Mouse (Mus musculus): ENCODE measurements around the gene Rbfox1. TPM values are rescaled to one million over a fixed set of nuclear protein-coding genes. Genes with fewer than 3 reads are reported as not detected.

Rbfox1 gene
- polyA plus RNA-seq, 1 experiment = not detected

DNA sequence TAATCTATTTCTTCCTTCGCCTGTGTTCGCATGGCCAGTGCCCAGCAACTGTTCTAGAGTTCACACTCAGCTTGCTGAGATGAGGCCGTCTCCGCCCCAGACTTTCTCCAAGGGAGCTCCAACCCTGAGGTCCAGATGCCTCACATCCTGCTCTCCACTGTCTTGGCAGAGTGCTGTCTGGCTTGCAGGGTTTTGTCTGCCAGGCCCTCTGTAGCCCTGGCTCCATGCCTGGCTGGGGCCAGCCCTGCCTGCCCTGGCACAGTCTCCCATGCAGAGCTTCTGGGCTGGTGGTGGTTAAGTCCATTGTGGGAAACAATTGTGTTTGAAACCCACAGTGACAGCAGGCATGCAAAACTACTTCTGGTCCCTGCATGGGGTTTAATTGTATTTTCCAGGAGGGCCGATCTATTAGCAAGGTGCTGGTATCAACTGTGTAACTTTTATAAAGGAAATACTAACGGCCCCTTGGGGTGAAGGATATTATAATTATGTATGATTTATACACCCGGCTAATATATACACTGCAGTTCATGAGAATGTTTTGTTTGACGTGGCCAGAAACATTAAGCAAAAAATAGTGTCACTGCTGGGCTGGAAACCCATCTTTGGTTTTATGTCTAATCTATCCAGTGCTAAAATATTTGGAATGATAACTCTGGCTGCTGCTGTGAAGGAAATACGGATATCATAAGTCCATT lies 831.2 kb downstream of the Rbfox1 start:
- WGBS = 64% methylated on average over 9 of the region's 9 CpGs
- H3K4me1 ChIP-seq (ENCODE audit: control insufficient read depth, insufficient read depth, low read length) = peaks cover 6% of the 10 kb centered on the region; the same call in 1 of the 2 replicates
- H3K4me3 ChIP-seq (ENCODE audit: insufficient read depth, low read depth, low read length) = no peak overlapping the region
- no peak overlapping the region for H3K27ac ChIP-seq (ENCODE audit: insufficient read depth, low read depth, low read length)
- TF ChIP-seq CTCF (IDR thresholded peaks at IDR 0.05; ENCODE audit: insufficient read depth, low read depth, low read length) (no peak), POLR2A (IDR thresholded peaks at IDR 0.05; ENCODE audit: insufficient read depth, low read depth, low read length) (no peak)

DNA sequence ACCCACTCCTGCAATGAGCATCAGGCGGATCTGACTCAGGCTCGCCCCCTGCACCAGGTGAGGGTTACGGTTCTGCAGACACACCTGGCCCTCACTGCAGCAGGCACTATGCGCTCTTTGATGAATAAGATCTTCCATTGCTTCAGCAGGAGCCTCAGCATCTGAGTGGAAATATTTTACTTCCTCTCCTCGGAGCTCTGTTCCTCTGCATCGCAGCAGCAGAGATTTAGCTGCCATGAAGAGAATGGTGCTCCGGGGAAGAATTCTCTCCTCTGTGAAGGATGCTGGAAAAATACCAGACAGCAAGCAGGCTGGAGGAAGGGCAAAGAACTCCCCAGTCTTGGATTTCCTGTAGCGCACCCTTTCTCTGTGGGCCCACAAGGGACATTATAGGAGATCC lies 833.9 kb downstream of the Rbfox1 start:
- Histone ChIP-seq H3K4me1 (ENCODE audit: control insufficient read depth, insufficient read depth, low read length) (0 out of 2 replicates have a peak, but pooled peaks cover 4% of the 10 kb centered on the region), H3K4me3 (ENCODE audit: insufficient read depth, low read depth, low read length) (no peak overlapping the region), H3K27ac (ENCODE audit: insufficient read depth, low read depth, low read length) (no peak overlapping the region)
- WGBS = 54% methylated on average over 8 of the region's 8 CpGs
- TF ChIP-seq POLR2A (IDR thresholded peaks at IDR 0.05; ENCODE audit: insufficient read depth, low read depth, low read length) = no peak
- no peak for TF ChIP-seq CTCF (IDR thresholded peaks at IDR 0.05; ENCODE audit: insufficient read depth, low read depth, low read length)

DNA sequence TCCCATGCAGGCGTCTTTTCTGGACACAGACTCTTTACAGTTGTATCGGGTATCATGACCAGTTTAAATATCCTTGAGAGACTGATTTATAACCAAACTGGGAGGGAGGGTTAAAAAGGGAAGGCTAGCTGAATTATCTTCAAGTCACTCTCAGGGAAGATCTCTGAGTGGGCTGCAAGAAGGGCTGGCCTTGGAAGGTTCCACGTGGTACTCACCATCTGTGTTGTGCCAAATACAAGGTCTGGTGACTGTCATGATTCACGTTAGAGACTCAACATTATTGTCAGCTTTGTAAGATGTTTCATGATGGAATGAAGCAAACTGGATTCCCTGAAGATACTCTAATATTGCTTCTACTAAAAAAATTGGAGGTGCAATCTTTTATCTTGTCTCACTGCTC lies 847.5 kb downstream of the Rbfox1 start:
- no peak overlapping the region for H3K27ac ChIP-seq (ENCODE audit: insufficient read depth, low read depth, low read length)
- no peak for TF ChIP-seq POLR2A (IDR thresholded peaks at IDR 0.05; ENCODE audit: insufficient read depth, low read depth, low read length)
- TF ChIP-seq CTCF (IDR thresholded peaks at IDR 0.05; ENCODE audit: insufficient read depth, low read depth, low read length) = no peak
- no peaks in the 10 kb centered on the region for H3K4me1 ChIP-seq (ENCODE audit: control insufficient read depth, insufficient read depth, low read length)
- no peak overlapping the region for H3K4me3 ChIP-seq (ENCODE audit: insufficient read depth, low read depth, low read length)
- WGBS = 81% methylated on average over 4 of the region's 4 CpGs

DNA sequence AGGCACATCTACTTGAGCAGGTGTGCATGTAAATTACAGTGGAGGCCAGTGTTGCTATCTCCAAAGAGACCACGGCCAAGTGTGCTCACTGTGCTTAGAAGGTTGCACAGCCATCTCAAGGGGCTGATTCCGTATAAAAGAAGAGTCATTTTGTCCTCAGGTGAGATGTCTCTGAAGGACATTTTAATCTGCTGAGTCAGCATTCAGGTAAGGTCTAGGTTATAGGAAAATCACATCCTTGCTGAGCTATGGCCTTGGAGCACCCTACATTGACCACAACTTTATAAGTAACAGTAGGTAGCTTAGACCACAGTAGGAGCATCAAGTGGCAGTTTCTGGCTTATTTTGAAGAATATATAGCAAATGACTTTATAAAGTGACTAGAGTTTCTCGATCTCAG lies 848.3 kb downstream of the Rbfox1 start:
- Histone ChIP-seq H3K4me3 (ENCODE audit: insufficient read depth, low read depth, low read length) (no peak overlapping the region), H3K4me1 (ENCODE audit: control insufficient read depth, insufficient read depth, low read length) (no peaks in the 10 kb centered on the region), H3K27ac (ENCODE audit: insufficient read depth, low read depth, low read length) (no peak overlapping the region)
- TF ChIP-seq POLR2A (IDR thresholded peaks at IDR 0.05; ENCODE audit: insufficient read depth, low read depth, low read length) (no peak), CTCF (IDR thresholded peaks at IDR 0.05; ENCODE audit: insufficient read depth, low read depth, low read length) (no peak)
- WGBS = 94% methylated on average over 3 of the region's 3 CpGs

DNA sequence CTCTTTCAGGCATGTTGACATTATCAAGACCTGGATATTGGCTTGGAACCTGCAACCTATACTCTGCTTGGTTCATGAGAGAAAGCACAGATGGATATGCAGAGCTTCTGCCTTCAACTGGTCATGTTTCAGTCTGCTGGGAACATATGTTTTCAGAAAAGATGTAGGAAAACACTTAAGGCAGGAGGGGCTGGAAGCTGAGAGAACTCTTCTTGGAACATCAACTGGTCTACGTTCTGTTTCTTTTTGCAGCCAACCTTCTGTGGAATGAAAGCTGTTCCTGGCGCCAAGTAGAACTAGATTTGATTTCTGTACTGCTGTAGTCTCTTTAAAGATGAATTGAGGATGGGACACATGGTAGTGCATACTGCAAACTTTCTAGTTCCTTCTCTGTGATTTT lies 851.4 kb downstream of the Rbfox1 start:
- no peaks in the 10 kb centered on the region for H3K4me1 ChIP-seq (ENCODE audit: control insufficient read depth, insufficient read depth, low read length)
- WGBS = 92% methylated on average over 2 of the region's 2 CpGs
- H3K27ac ChIP-seq (ENCODE audit: insufficient read depth, low read depth, low read length) = no peak overlapping the region
- H3K4me3 ChIP-seq (ENCODE audit: insufficient read depth, low read depth, low read length) = no peak overlapping the region
- no peak for TF ChIP-seq CTCF (IDR thresholded peaks at IDR 0.05; ENCODE audit: insufficient read depth, low read depth, low read length)
- TF ChIP-seq POLR2A (IDR thresholded peaks at IDR 0.05; ENCODE audit: insufficient read depth, low read depth, low read length) = no peak

DNA sequence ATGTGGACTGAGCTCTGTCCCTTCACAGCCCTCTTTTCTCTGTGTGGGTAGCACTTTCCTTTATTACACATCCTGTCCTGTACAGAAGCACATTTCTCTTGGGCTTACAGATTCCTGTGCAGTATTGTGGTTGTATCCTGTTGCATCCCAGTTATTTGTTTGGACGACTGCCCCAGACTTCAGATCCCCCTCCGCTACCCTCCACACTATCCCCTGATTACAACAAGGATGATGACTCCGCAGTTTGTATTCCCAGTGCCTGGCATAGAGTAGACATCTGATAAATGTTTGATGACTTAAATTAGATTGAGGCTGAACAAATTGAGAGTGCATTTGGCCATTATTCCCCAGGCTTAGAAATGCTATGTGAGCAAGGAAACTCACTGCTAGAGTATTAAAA lies 851.8 kb downstream of the Rbfox1 start:
- Histone ChIP-seq H3K4me3 (ENCODE audit: insufficient read depth, low read depth, low read length) (no peak overlapping the region), H3K27ac (ENCODE audit: insufficient read depth, low read depth, low read length) (no peak overlapping the region), H3K4me1 (ENCODE audit: control insufficient read depth, insufficient read depth, low read length) (no peaks in the 10 kb centered on the region)
- WGBS = 81% methylated on average over 3 of the region's 3 CpGs
- TF ChIP-seq CTCF (IDR thresholded peaks at IDR 0.05; ENCODE audit: insufficient read depth, low read depth, low read length) (no peak), POLR2A (IDR thresholded peaks at IDR 0.05; ENCODE audit: insufficient read depth, low read depth, low read length) (no peak)

DNA sequence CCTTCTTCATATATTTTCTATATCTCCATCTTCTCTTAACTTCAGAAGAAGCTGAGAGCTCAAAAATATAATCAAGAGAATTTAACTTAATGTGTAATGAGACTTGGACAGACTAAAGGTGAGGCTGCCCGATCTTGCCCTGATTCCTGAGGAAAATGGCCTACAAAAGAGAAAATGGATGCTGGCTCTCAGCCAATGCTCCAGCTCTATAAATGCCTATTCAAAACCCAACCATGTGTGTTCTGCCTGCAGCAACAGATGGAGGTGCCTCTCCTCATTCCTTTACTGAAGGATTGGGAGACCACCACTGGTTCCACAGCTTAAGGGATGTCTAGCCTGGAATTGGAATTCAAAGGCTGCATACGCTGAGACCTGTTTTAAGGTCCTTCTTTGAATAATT lies 861.0 kb downstream of the Rbfox1 start:
- WGBS = 67% methylated on average over 2 of the region's 2 CpGs
- Histone ChIP-seq H3K4me1 (ENCODE audit: control insufficient read depth, insufficient read depth, low read length) (0 out of 2 replicates have a peak, but pooled peaks cover 2% of the 10 kb centered on the region), H3K27ac (ENCODE audit: insufficient read depth, low read depth, low read length) (no peak overlapping the region), H3K4me3 (ENCODE audit: insufficient read depth, low read depth, low read length) (no peak overlapping the region)
- TF ChIP-seq POLR2A (IDR thresholded peaks at IDR 0.05; ENCODE audit: insufficient read depth, low read depth, low read length) (no peak), CTCF (IDR thresholded peaks at IDR 0.05; ENCODE audit: insufficient read depth, low read depth, low read length) (no peak)

DNA sequence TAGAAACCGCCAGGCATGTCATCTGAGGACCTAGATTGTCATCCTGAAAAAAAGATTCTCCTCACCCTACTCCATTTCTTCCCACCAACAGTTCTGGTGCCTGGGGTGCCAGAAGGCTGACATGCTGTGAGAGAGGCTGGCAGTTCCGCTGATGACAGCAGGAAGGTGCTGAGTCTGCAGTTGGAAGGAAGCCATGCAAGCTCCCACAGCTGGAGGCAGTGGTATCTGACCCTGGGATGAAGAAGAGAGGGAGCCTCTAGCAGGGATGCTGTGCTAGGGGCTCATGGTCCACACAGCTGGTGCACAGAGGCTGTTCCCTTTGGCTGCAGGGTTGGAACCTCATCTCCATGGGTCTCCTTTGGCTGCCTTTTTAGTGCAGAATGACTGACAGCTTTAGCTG lies 865.3 kb downstream of the Rbfox1 start:
- no peak overlapping the region for H3K4me3 ChIP-seq (ENCODE audit: insufficient read depth, low read depth, low read length)
- 0 out of 2 replicates have a peak, but pooled peaks cover 2% of the 10 kb centered on the region for H3K4me1 ChIP-seq (ENCODE audit: control insufficient read depth, insufficient read depth, low read length)
- no peak for TF ChIP-seq POLR2A (IDR thresholded peaks at IDR 0.05; ENCODE audit: insufficient read depth, low read depth, low read length)
- TF ChIP-seq CTCF (IDR thresholded peaks at IDR 0.05; ENCODE audit: insufficient read depth, low read depth, low read length) = no peak
- WGBS = 78% methylated on average over 2 of the region's 2 CpGs
- H3K27ac ChIP-seq (ENCODE audit: insufficient read depth, low read depth, low read length) = no peak overlapping the region

DNA sequence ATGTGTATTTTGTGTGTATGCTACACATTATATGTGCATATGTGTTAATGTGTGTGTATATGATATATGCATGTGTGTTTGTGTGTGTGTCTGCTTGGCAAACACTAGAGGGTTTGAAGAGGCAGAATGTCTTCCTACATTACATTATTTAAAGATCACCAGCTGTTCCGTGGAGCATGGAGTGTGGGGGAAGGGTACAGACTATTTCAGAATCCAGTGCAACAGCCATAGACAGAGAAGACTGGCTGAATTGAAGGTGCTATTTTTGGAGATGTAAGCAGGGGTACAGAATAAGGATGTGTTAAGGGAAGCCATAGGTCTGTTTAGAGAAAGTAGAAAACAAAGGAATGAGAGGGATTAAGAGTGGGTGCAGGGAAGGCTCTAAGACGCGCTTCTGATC lies 869.7 kb downstream of the Rbfox1 start:
- Histone ChIP-seq H3K27ac (ENCODE audit: insufficient read depth, low read depth, low read length) (no peak overlapping the region), H3K4me3 (ENCODE audit: insufficient read depth, low read depth, low read length) (no peak overlapping the region), H3K4me1 (ENCODE audit: control insufficient read depth, insufficient read depth, low read length) (0 out of 2 replicates have a peak, but pooled peaks cover 2% of the 10 kb centered on the region)
- no peak for TF ChIP-seq CTCF (IDR thresholded peaks at IDR 0.05; ENCODE audit: insufficient read depth, low read depth, low read length)
- no peak for TF ChIP-seq POLR2A (IDR thresholded peaks at IDR 0.05; ENCODE audit: insufficient read depth, low read depth, low read length)
- WGBS = 36% methylated on average over 3 of the region's 3 CpGs

All from olfactory bulb, adult 2 months (tissue).